In the genomic region with DNA sequence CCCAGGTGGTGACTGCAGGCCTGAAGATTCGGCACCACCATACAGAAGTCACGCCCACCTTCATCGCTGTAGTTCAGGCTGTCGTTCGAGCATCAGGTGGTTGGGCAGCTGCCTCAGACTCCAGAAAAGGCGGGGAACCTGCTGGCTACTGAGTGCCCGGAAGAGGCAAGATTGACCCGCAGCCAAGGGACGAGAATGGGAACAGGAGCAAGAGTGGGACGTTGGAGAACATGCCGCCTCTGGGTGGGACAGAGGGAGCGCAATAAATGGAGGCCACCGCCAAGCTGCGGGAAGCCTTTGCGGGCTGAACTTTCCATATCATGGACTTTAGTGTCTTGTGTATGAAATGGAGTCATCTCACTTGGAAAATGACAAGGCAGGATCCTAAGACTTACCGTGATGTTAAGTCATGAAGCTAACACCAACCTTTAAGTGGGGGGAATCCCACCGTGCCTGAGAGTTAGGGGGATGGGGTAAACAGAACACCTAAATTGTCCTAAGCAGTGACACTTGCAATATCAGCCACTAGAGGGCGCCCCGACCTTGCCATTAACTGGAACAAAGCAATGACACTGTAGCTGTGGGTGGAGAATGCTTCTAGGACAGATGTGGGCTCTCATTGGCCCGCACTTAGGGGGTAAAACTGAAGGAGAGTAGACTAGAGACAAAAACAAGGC, we compare ENCODE assay signal across 8 mouse cellular contexts. TPM values are rescaled to one million over a fixed set of nuclear protein-coding genes. Genes with fewer than 3 reads are reported as not detected.
DNase-seq lines count a peak whose midpoint lies in the region; ATAC-seq lines count a peak whose summit lies in the region.

No protein-coding gene starts in this region.

- H3K36me3 ChIP-seq in hindbrain, embryonic 16.5 days (ENCODE audit: control insufficient read depth, insufficient read depth, low read length): no peaks in the 10 kb centered on the region

- H3K27me3 ChIP-seq in hindbrain, embryonic 16.5 days (replicated peaks; ENCODE audit: control insufficient read depth, insufficient read depth, low read length): no peaks in the 10 kb centered on the region; the same call in 1 of the 2 replicates

- H3K4me3 ChIP-seq in hindbrain, embryonic 16.5 days (ENCODE audit: low read length): no peak overlapping the region

- H3K9me3 ChIP-seq in hindbrain, embryonic 16.5 days (ENCODE audit: control insufficient read depth, low read length): no peaks in the 10 kb centered on the region

- DNase-seq in T-cell, adult 2 months (ENCODE audit: low spot score): peak; percentile 86
- DNase-seq in cerebellum, postnatal 36 days: peak; percentile 88 to 94
- peak; percentile 91 for DNase-seq in gastrocnemius, adult 18-20 months (ENCODE audit: low spot score)
- DNase-seq in left cerebral cortex, adult 11 months (ENCODE audit: low spot score): peak; percentile 81
- peak; percentile 95 to 96 for DNase-seq in right cerebral cortex, adult 2 months (ENCODE audit: low spot score in 2 of 2)
- peak; percentile 75 for DNase-seq in urinary bladder, postnatal 10 days (ENCODE audit: low spot score)

- no peak overlapping the region for H3K9ac ChIP-seq in hindbrain, embryonic 16.5 days (ENCODE audit: low read depth, low read length)

- peaks cover 6% of the 10 kb centered on the region; the same call in 1 of the 2 replicates for H3K4me1 ChIP-seq in hindbrain, embryonic 16.5 days (ENCODE audit: control insufficient read depth, insufficient read depth, low read depth, low read length)

- peak; percentile 88 for ATAC-seq in hindbrain, embryonic 16.5 days
- ATAC-seq in megakaryocyte, adult 5-6 weeks (ENCODE audit: poor library complexity, severe bottlenecking): peak; percentile 74

- peak overlapping the region; percentile 42 for H3K4me2 ChIP-seq in hindbrain, embryonic 16.5 days (ENCODE audit: low read length)

- no peak overlapping the region for H3K27ac ChIP-seq in hindbrain, embryonic 16.5 days (ENCODE audit: low read depth, low read length)

- WGBS in hindbrain, embryonic 16.5 days: 18% methylated on average over 20 of the region's 20 CpGs

RNA-seq across cellular contexts. Expression of a gene that starts 3.1 kb away (rescaled TPM):
- 1 to 10 TPM; 2.4 to 2.8 TPM for total RNA-seq in gastrocnemius, adult 18-20 months (2021)
- polyA plus RNA-seq in hindbrain, embryonic 16.5 days (2015; fragmentation: Nextera tagmentation; extraction: Ambion mirVana): 2.9 and 3.5 TPM in 2 replicates
- total RNA-seq in megakaryocyte, adult 5-6 weeks (2015): 2.0 and 2.8 TPM in 2 replicates
- total RNA-seq in megakaryocyte, adult 5-6 weeks (2017): 2.7 and 16.8 TPM in 2 replicates

RNA-seq across cellular contexts. Expression of a gene that starts 24.6 kb away (rescaled TPM):
- total RNA-seq in gastrocnemius, adult 18-20 months (2021): under 1 TPM in 1 of 2 experiments, not detected in 1; 0.78 TPM
- polyA plus RNA-seq in hindbrain, embryonic 16.5 days (2015; fragmentation: Nextera tagmentation; extraction: Ambion mirVana): 0.69 and 2.1 TPM in 2 replicates
- 3.2 TPM in 2 replicates for total RNA-seq in megakaryocyte, adult 5-6 weeks (2015)
- 4.9 and 10.0 TPM in 2 replicates for total RNA-seq in megakaryocyte, adult 5-6 weeks (2017)

RNA-seq across cellular contexts. Expression of a gene that starts 25.9 kb away (rescaled TPM):
- under 1 TPM; 0.11 to 0.12 TPM for total RNA-seq in gastrocnemius, adult 18-20 months (2021)
- polyA plus RNA-seq in hindbrain, embryonic 16.5 days (2015; fragmentation: Nextera tagmentation; extraction: Ambion mirVana): 38.9 and 44.7 TPM in 2 replicates
- total RNA-seq in megakaryocyte, adult 5-6 weeks (2015): 0.58 and 0.71 TPM in 2 replicates
- 0.22 and 0.57 TPM in 2 replicates for total RNA-seq in megakaryocyte, adult 5-6 weeks (2017)

RNA-seq across cellular contexts. Expression of a gene that starts 57.8 kb away (rescaled TPM):
- 1 to 10 TPM; 1.8 to 2.3 TPM for total RNA-seq in gastrocnemius, adult 18-20 months (2021)
- 10.5 and 11.9 TPM in 2 replicates for polyA plus RNA-seq in hindbrain, embryonic 16.5 days (2015; fragmentation: Nextera tagmentation; extraction: Ambion mirVana)
- total RNA-seq in megakaryocyte, adult 5-6 weeks (2015): 0.16 and 0.48 TPM in 2 replicates
- total RNA-seq in megakaryocyte, adult 5-6 weeks (2017): 0.33 and 0.49 TPM in 2 replicates
